Mouse (Mus musculus): ENCODE data around the gene Zfp428. TPM values are rescaled to one million over a fixed set of nuclear protein-coding genes. Genes with fewer than 3 reads are reported as not detected.
"Not testable (repeated sequence)": the region's sequence is repeated elsewhere in the genome, so short reads cannot be mapped to it uniquely, and the experiment has no call there.

The Zfp428 gene
- total and polyA plus RNA-seq, 2 experiments from 2014 or later = 24.8 to 39.3 TPM

GRCm38 (mm10) chr7:24481474-24482207 lies 25.2 kb upstream of the Zfp428 start, which contains the start of gene Cadm4:
Gene Cadm4 (plus strand): TSS chr7:24482023.
- H3K9ac ChIP-seq (replicated peaks; ENCODE audit: low read depth, low read length) = peak within 1 kb of the TSS; percentile 64
- peak within 1 kb of the TSS; percentile 62 for H3K4me3 ChIP-seq (ENCODE audit: low read depth, low read length)
- WGBS = 1% methylated on average over 69 of the region's 83 CpGs
- peak within 1 kb of the TSS; percentile 88 for H3K4me2 ChIP-seq (ENCODE audit: low read depth, low read length)
- TF ChIP-seq CTCF (IDR thresholded peaks at IDR 0.05; ENCODE audit: low read depth) (no peak), EP300 (IDR thresholded peaks at IDR 0.05; ENCODE audit: low read depth) (no peak)
- peaks cover 6% of the 10 kb centered on the region; the same call in 1 of the 2 replicates for H3K4me1 ChIP-seq (ENCODE audit: control insufficient read depth, insufficient read depth)
- DNase-seq (ENCODE audit: low spot score) = peak; percentile 45
- H3K27me3 ChIP-seq (ENCODE audit: control insufficient read depth, insufficient read depth, low read length) = peaks cover 35% of the 10 kb centered on the region
- H3K36me3 ChIP-seq (replicated peaks; ENCODE audit: control insufficient read depth, insufficient read depth, low read length) = no peaks in the 10 kb centered on the region
- H3K27ac ChIP-seq (ENCODE audit: low read depth) = no peak within 1 kb of the TSS
- peak; percentile 88 for ATAC-seq (ENCODE audit: insufficient read depth, low read depth)
- H3K9me3 ChIP-seq (replicated peaks; ENCODE audit: control insufficient read depth, low read length) = no peaks in the 10 kb centered on the region

GRCm38 (mm10) chr7:24482208-24483020 lies 24.4 kb upstream of the Zfp428 start:
- 3% methylated on average over 22 of the region's 38 CpGs for WGBS
- peak overlapping the region; percentile 62 for H3K4me3 ChIP-seq (ENCODE audit: low read depth, low read length)
- ATAC-seq (ENCODE audit: insufficient read depth, low read depth) = no peak
- no peaks in the 10 kb centered on the region for H3K36me3 ChIP-seq (replicated peaks; ENCODE audit: control insufficient read depth, insufficient read depth, low read length)
- no peak for DNase-seq (ENCODE audit: low spot score)
- H3K27ac ChIP-seq (ENCODE audit: low read depth) = no peak overlapping the region
- peak overlapping the region; percentile 64 for H3K9ac ChIP-seq (replicated peaks; ENCODE audit: low read depth, low read length)
- no peaks in the 10 kb centered on the region for H3K9me3 ChIP-seq (replicated peaks; ENCODE audit: control insufficient read depth, low read length)
- TF ChIP-seq EP300 (IDR thresholded peaks at IDR 0.05; ENCODE audit: low read depth) = no peak
- TF ChIP-seq CTCF (IDR thresholded peaks at IDR 0.05; ENCODE audit: low read depth) = no peak
- peaks cover 6% of the 10 kb centered on the region; the same call in 1 of the 2 replicates for H3K4me1 ChIP-seq (ENCODE audit: control insufficient read depth, insufficient read depth)
- H3K4me2 ChIP-seq (ENCODE audit: low read depth, low read length) = peak overlapping the region; percentile 88
- H3K27me3 ChIP-seq (ENCODE audit: control insufficient read depth, insufficient read depth, low read length) = peaks cover 35% of the 10 kb centered on the region

- not testable (repeated sequence) for DNase-seq (ENCODE audit: low spot score); H3K36me3 ChIP-seq (replicated peaks; ENCODE audit: control insufficient read depth, insufficient read depth, low read length); ATAC-seq (ENCODE audit: insufficient read depth, low read depth); H3K4me1 ChIP-seq (ENCODE audit: control insufficient read depth, insufficient read depth); H3K9me3 ChIP-seq (replicated peaks; ENCODE audit: control insufficient read depth, low read length); H3K9ac ChIP-seq (replicated peaks; ENCODE audit: low read depth, low read length); H3K4me3 ChIP-seq (ENCODE audit: low read depth, low read length); H3K4me2 ChIP-seq (ENCODE audit: low read depth, low read length); H3K27ac ChIP-seq (ENCODE audit: low read depth)
- WGBS = 54% methylated on average over 6 of the region's 6 CpGs
- peaks cover 35% of the 10 kb centered on the region for H3K27me3 ChIP-seq (ENCODE audit: control insufficient read depth, insufficient read depth, low read length)
Measured at GRCm38 (mm10) chr7:24483291-24483690, 23.5 kb upstream of the Zfp428 start.

DNA sequence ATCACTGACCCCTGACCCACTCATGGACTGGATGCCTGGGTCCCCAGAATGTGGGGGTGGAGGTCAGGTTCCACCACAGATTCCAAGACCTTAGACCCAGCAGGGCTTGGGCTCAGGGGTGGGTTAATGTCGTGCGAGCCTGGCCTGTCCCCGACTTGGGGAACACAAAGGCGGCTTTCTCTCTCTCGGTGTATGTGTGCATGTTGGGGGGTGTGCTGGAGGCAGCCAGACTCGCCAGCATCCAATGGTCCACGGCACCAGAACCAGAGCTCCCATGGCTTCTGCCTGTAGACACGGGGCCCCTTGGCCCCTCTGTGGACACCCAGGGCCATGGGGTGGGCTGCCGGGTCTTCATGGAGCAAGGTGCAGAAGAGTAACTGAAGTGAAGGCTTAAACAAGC lies 21.3 kb upstream of the Zfp428 start:
- 67% methylated on average over 9 of the region's 9 CpGs for WGBS
- ATAC-seq (ENCODE audit: insufficient read depth, low read depth) = no peak
- no peak overlapping the region for H3K9ac ChIP-seq (replicated peaks; ENCODE audit: low read depth, low read length)

GRCm38 (mm10) chr7:24486654-24487130 lies 20.1 kb upstream of the Zfp428 start:
- ATAC-seq (ENCODE audit: insufficient read depth, low read depth) (no peak), DNase-seq (ENCODE audit: low spot score) (no peak)
- Histone ChIP-seq H3K9me3 (replicated peaks; ENCODE audit: control insufficient read depth, low read length) (no peaks in the 10 kb centered on the region), H3K27me3 (ENCODE audit: control insufficient read depth, insufficient read depth, low read length) (peaks cover 19% of the 10 kb centered on the region), H3K27ac (ENCODE audit: low read depth) (no peak overlapping the region), H3K36me3 (replicated peaks; ENCODE audit: control insufficient read depth, insufficient read depth, low read length) (no peaks in the 10 kb centered on the region), H3K4me2 (ENCODE audit: low read depth, low read length) (no peak overlapping the region), H3K4me3 (ENCODE audit: low read depth, low read length) (no peak overlapping the region), H3K9ac (replicated peaks; ENCODE audit: low read depth, low read length) (no peak overlapping the region), H3K4me1 (ENCODE audit: control insufficient read depth, insufficient read depth) (peaks cover under 1% of the 10 kb centered on the region; the same call in 1 of the 2 replicates)
- WGBS = 53% methylated on average over 9 of the region's 9 CpGs
- TF ChIP-seq CTCF (IDR thresholded peaks at IDR 0.05; ENCODE audit: low read depth) (no peak), EP300 (IDR thresholded peaks at IDR 0.05; ENCODE audit: low read depth) (no peak)

More for the DNA sequence above, 21.3 kb upstream of the Zfp428 start:
- peaks cover 6% of the 10 kb centered on the region; the same call in 1 of the 2 replicates for H3K4me1 ChIP-seq (ENCODE audit: control insufficient read depth, insufficient read depth)
- H3K36me3 ChIP-seq (replicated peaks; ENCODE audit: control insufficient read depth, insufficient read depth, low read length) = no peaks in the 10 kb centered on the region
- H3K27ac ChIP-seq (ENCODE audit: low read depth) = no peak overlapping the region
- no peak overlapping the region for H3K4me3 ChIP-seq (ENCODE audit: low read depth, low read length)
- H3K27me3 ChIP-seq (ENCODE audit: control insufficient read depth, insufficient read depth, low read length) = peaks cover 31% of the 10 kb centered on the region
- no peak overlapping the region for H3K4me2 ChIP-seq (ENCODE audit: low read depth, low read length)
- H3K9me3 ChIP-seq (replicated peaks; ENCODE audit: control insufficient read depth, low read length) = no peaks in the 10 kb centered on the region
- TF ChIP-seq EP300 (IDR thresholded peaks at IDR 0.05; ENCODE audit: low read depth) (no peak), CTCF (IDR thresholded peaks at IDR 0.05; ENCODE audit: low read depth) (no peak)
- DNase-seq (ENCODE audit: low spot score) = no peak

Data from heart, postnatal 0 days (tissue).